Mouse (Mus musculus): ENCODE data around the gene Dnaja3.
"Not testable (repeated sequence)": the region's sequence is repeated elsewhere in the genome, so short reads cannot be mapped to it uniquely, and the experiment has no call there.

The Dnaja3 gene

DNA sequence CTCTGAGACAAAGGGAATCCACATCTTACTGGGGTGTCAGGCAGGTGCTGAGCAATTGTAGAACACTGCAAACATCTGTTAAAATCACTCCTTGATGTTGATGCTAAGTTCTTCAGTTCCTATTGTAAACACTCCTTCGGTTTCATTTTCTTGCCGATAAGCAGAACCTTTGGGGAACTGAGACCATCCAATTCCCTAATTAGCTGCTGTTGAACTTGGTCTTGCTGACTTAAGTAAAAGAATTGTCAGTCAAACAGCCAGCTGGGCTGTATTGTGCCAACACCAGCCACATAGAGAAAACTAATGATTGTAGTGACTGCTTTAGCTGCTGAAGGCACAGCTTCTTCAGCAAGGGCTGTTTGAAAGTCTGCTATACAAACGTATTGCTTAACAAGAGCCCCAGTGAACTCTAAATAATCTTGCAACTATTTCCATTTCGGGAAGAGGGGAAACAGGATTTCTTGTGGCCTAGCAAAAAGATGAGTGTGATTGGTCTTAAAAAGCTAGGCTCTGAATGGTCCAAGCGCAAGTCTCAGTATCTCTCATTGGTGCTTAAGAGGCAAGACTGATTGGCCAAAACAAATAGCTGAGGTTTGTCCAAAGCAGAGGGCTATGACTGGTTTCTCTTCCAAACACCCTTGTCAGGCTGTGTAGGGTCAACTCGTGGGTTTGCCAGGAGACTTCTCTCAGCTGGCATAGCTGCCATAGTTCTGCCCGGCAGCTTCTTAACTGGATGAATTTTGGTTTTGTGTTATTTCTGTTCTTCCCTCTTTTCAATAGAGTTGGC is 82.5 kb downstream of the Dnaja3 start:
- DNase-seq (ENCODE audit: low read depth) = peak; percentile 46

DNA sequence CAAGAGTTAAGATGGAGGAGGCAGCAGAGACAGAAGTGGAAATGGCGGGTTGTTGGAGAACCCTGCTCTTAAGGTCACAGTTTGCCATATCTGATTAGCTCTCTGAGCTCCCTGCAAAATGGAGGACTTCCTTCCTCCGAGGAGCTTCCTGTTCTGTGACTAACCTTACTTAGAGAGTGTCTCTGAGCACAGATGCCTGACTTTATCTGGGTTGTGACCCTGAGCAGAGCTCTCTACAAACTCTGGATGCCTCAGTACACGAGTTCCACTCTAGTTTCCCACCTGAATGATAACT is 83.1 kb downstream of the Dnaja3 start:
- no peak for DNase-seq (ENCODE audit: low read depth)

DNA sequence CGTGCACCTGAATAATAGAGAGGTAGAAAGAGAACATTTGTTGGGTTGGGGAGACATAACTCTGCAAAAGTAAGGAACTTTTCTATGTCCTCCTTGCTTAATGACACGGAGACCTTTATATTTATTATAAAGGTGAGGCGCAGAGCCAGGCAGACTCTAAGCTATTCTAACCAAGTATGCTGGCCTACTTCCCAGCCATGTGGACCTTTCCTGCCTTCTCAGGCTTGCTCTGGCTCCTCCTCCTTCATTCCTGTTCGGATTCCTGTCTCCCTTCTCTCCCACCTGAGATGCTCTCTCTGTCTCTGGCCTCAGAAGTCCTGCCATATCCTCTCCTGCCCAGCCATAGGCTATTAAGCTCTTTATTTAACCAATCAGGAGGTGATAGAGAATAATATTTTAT is 85.5 kb downstream of the Dnaja3 start:
- DNase-seq (ENCODE audit: low read depth) = peak; percentile 41

DNA sequence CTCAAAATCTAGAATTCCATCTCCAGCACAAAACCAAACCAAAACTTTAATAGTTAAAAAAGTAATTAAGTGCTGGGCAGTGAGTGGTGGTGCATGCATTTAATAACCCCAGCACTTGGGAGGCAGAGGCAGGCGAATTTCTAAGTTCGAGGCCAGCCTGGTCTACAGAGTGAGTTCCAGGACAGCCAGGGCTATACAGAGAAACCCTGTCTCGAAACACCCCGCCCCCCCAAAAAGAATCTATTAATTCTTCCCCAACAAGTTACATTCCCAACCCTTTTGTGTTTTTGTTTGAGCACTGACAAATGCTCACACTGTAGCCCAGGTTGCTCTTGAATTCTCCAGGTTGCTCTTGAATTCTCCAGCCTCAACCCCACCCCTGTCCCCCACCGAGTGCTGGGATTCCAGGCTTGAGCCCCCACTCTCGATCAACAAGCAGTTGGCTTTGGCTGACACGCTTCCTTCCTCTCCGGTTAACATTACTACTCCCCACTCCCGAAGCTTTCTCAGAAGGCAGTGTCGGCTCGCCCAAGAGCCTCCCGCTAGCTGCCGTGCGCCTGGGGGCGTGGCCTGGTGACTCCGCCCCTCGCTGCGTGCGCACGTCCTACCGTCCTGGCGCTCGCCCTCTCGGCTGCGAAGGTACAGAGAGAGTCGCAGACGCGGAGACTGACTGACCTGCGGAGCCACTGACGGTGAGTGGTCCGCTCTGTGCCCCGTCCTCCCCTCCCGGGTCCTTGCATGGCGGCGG is 86.2 kb downstream of the Dnaja3 start, which contains the start of gene Hmox2:
Gene Hmox2, plus strand, starts transcription at position 582 of the 748 bp plus-strand sequence.
- DNase-seq (ENCODE audit: low read depth) = peak; percentile 95

DNA sequence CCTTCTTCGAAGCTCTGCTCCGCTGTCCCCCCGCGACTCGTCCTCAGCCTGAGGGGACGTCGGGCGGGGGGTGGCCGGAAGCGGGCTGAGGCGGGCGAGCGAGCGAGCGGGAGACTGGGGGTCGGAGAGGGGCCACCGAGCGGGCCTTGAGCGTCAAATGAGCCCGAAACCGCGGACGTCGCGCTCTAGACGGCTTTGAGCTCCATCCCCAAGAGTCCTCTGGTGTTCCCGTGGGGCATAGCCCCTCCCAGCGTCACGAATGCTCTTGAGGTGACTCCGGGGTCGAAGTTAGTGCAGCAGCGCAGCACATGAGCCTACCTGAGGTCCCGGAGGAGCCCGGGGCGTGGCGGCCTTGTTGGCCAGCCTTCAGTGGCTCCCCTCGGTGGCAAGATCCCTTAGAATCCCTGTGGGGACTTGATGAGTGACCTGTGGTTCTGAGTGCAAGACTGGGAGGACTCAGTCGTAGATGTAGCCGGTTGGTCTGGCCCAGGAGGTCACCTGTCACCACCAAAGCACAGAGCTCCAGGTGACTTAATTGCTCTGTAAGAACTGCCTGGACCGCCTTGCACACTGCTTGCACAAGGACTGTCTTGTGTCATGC is 86.8 kb downstream of the Dnaja3 start:
- DNase-seq (ENCODE audit: low read depth) = peak; percentile 13

DNA sequence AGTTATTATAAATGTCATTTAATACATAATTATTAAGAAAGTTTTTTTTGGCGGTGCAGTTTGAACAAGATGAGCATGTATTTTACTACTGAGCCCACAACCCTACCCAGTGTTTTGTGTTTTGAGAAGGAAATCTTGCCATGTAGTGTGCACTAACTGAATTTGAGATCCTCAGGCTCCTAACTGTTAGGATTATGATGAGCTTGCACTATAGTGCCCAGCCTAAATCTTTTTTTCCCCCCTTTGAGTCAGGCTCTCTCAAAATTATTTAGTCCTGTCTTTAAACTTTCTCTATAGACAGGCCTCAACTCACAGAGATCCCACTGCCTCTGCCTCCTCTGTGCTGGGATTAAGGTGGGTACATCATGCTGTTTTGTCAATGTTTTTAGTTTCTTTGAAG is 87.7 kb downstream of the Dnaja3 start:
- no peak for DNase-seq (ENCODE audit: low read depth)

DNA sequence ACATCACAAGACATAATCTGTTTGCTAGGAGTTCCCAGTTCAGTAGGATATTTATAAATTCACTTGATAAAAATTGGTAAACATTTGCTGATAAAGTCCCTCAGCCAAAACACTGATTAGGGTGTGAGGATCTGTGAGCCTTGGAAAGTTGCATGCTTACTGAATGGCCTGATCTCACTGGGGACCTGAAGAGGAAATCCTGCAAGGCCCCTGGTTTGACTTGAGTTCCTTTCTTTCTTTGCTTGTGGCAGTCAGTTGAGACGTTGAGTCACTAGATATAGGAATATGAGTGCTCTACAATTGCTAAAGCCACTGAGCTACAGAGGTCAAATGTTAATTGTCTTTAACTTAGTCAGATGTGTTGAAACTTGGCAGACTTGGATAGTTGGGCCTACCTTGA is 88.2 kb downstream of the Dnaja3 start:
- DNase-seq (ENCODE audit: low read depth) = peak; percentile 43

DNA sequence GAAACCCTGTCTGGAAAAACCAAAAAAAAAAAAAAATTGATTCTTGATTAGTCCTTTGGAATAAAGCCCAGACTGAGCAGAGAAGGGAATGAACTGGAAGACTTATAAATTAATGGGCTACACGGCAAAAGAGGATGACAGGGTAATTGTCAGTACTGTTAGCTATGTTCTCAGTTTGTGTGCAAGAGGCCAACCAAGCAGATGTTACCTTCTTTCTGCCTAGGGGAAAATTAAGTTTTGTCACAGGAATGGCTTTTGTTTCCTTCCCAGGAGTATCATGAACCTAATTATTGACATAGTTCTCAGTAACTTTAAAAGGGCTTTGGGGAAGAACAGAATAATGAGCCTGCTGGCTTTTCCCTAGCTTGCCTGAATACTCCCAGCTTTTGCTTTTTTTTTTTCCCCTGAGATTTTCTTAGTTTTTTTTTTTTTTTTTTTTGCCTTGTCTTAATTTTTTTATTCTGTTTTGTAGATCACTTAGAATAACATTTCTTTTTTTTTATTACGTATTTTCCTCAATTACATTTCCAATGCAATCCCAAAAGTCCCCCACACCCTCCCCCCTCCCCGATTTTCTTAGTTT is 91.1 kb downstream of the Dnaja3 start:
- peak; percentile 36 for DNase-seq (ENCODE audit: low read depth)

DNA sequence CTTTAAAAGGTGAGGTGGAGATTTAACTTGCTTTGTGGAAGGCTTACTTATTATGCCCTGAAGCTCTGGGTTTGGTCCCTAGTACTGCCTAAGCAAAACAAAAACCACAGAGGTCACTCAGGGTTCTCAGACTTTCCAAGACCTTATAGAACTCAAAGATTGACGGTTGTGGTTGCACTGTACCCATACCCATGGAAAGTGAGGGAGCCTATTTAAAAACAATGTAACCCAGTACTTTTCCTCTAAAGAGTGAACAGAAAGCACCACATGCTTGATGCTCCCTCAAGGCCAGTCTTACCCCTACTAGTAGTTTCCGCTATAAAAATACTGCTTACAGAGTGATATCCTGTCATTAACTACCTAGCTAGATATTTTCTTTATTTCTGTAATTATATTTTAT is 96.5 kb downstream of the Dnaja3 start:
- no peak for DNase-seq (ENCODE audit: low read depth)

DNA sequence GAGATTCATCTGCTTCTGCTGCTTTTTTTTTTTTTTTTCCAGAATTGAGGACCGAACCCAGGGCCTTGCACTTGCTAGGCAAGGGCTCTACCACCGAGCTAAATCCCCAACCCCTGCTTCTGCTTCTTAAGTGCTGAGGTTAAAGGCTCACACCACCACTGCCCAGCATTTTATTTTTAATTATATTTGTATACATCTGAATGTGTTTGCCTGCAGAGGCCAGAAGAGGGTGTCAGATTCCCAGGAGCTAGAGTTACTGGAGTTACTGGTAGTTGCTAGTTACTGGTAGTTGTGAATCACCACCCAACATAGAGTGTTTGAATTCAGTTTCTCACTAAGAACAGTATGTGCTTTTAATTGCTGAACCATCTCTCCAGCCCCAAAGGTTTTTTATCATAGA is 100.2 kb downstream of the Dnaja3 start:
- DNase-seq (ENCODE audit: low read depth) = peak; percentile 41

DNA sequence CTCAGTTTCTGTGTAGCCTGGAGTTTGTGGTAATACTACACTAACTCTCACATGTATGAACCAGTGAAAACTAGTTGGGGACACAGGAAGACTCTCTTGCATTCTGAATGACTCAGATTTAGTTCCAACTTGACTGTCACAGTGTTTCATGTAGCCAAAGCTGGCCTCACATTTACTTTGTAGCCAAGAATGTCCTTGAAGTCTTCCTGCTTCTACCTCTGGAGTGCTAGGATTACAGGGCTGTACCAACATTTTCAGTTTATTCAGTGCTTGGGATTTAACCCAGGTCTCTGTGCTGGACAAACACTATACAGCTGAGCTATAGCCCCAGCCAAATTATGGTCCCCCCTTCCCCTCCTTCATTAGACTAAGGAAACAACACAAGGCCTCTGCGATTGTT is 102.4 kb downstream of the Dnaja3 start:
- DNase-seq (ENCODE audit: low read depth) = no peak

DNA sequence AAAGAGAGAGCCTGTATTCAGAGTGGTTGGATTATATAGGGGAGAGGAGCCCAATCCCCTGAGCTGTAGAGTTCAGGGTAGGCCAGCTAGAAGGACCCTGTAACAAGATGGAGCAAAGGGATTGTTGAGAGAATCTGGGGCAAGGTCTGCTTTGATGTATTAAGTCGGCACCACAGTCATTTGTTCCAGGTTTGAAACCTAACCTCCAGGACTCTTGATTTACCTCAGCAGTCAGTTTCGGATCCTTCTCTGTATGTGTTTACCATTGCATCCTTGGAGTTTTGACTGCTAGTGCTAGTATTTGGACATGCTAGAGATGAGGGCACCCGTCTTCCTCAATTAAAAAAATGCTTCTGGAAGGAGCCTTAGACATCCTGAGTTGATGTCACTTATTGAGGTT is 112.4 kb downstream of the Dnaja3 start:
- DNase-seq (ENCODE audit: low read depth) = no peak

DNA sequence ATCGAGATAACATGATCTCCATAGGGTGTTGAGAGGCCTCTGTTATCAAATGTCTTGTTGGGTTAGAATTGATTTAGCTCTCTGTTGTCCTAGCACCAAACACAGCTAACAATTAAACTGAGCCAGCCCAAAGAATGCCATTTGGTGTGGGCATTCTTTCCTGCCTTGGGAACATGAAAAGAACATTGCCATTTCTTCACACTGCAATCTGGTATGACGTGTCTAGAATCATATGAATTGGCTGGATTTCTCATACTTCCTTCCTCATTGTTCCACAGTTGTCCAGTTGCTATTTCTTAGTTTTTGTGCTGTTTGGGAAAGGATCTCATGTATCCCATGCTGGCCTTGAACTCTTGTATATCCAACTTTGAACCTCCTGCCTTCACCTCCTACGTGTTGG is 114.3 kb downstream of the Dnaja3 start:
- no peak for DNase-seq (ENCODE audit: low read depth)

DNA sequence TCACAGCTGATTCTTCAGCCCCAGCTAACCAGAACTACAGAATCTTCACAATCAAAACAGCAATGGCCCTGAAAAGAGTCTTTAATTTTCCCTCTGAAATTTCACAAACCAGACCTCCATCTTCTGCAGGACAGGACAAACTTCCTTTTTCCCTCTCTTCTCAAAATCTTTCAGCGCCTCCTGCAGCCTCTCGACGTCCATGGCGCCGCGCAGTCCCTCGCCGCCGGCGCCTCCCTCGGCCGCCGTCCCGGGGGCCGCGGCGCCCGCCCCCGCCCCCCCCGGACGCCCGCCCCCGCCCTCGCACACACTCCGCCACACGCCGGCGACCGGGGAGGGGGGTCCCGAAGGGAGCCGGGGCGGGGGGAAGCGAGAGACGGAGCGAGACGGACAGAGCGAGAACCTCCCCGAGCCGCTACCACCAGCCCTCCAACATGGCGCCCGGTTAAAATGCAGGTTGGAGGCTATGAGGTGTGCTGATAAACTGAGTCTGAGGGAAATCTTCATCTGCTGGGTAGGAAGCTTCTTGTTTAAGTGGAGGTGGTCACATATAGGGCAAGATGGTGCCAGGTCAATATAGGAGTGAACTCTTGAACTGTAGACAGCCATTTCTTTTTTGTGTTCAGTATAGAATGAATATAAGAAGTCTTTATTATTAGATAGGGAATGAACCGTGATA is 117.0 kb downstream of the Dnaja3 start:
- DNase-seq (ENCODE audit: low read depth) = not testable (repeated sequence)

Measured in NIH3T3 (cell line).